Mouse (Mus musculus) lung, postnatal 0 days (tissue): Measurements from ENCODE around the gene Hdhd3.

Experiments
- CTCF ChIP-seq: IDR thresholded peaks from 2 replicates; pipeline ENCODE4 v1.5.1; 2016; ENCODE audit warnings: antibody characterized with exemption, mild to moderate bottlenecking
- EP300 ChIP-seq: IDR thresholded peaks from 2 replicates; pipeline ENCODE4 v1.6.1; 2016; ENCODE audit warnings: antibody characterized with exemption, mild to moderate bottlenecking, control low read depth

DNA sequence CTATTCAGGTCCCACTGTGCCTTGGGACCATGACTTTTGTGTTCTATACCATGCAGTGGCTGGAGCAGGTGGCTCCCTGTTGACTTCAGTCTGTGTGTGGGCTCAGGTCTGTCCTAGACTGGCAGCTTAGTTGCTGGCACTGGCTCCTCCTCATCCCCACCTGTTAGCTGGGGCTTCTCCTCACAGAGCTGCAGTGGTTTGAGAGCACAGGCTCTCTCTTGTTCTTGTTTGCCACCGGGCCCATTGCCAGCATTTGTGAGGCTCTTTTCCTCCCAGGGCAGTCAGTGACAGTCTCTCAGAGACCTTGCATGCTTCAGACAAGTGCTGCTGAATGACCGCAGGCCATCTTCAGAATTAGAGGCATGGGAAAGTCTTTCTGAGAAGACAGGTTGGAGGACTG lies 10.6 kb downstream of the Hdhd3 start:
- TF ChIP-seq CTCF = no peak
- no peak for TF ChIP-seq EP300
